Mouse (Mus musculus): ENCODE measurements around the gene Rpl36al. TPM values are rescaled to one million over a fixed set of nuclear protein-coding genes. Genes with fewer than 3 reads are reported as not detected.
A peak's percentile ranks its signal among the peaks of the same experiment; 100 is the strongest.

Gene Rpl36al
- polyA plus RNA-seq (2015; fragmentation: Nextera tagmentation; extraction: Ambion mirVana), result 402 and 469 TPM in 2 replicates

GRCm38 (mm10) chr12:69183583-69184308, at the start of gene Rpl36al, which contains the start of gene Mgat2:
Gene Rpl36al (minus strand): TSS chr12:69184083.
Gene Mgat2 (plus strand): TSS chr12:69184157.
- peak within 1 kb of the TSS; percentile 84 for H3K27ac ChIP-seq
- WGBS, result under 1% methylated on average over 82 of the region's 84 CpGs
- peak within 1 kb of the TSS; percentile 98 for H3K4me2 ChIP-seq
- ATAC-seq, result peak; percentile 100
- H3K4me1 ChIP-seq, result peaks cover 32% of the 10 kb centered on the region
- H3K27me3 ChIP-seq, result no peaks in the 10 kb centered on the region
- peak within 1 kb of the TSS; percentile 84 for H3K9ac ChIP-seq
- peak within 1 kb of the TSS; percentile 89 for H3K4me3 ChIP-seq
- peaks cover 25% of the 10 kb centered on the region for H3K36me3 ChIP-seq (ENCODE audit: poor library complexity, severe bottlenecking)
- H3K9me3 ChIP-seq (replicated peaks), result no peaks in the 10 kb centered on the region

GRCm38 (mm10) chr12:69229251-69229650, 45.4 kb upstream of the Rpl36al start:
- ATAC-seq, result no peak
- H3K9ac ChIP-seq, result no peak overlapping the region
- H3K4me1 ChIP-seq, result peaks cover 7% of the 10 kb centered on the region
- no peak overlapping the region for H3K4me3 ChIP-seq
- no peaks in the 10 kb centered on the region for H3K9me3 ChIP-seq (replicated peaks)
- H3K36me3 ChIP-seq (ENCODE audit: poor library complexity, severe bottlenecking), result peaks cover 5% of the 10 kb centered on the region; the same call in 1 of the 2 replicates
- no peaks in the 10 kb centered on the region for H3K27me3 ChIP-seq
- no peak overlapping the region for H3K27ac ChIP-seq
- WGBS, result 70% methylated on average over 2 of the region's 2 CpGs
- H3K4me2 ChIP-seq, result no peak overlapping the region

GRCm38 (mm10) chr12:69227776-69228466, 44.0 kb upstream of the Rpl36al start, which contains the start of gene Pole2:
Gene Pole2 (minus strand): TSS chr12:69228195.
- H3K9ac ChIP-seq, result peak within 1 kb of the TSS; percentile 68
- under 1% methylated on average over 37 of the region's 37 CpGs for WGBS
- H3K27ac ChIP-seq, result no peak within 1 kb of the TSS; the same call in none of the 2 replicates
- peak within 1 kb of the TSS; percentile 63 for H3K4me2 ChIP-seq
- H3K4me1 ChIP-seq, result peaks cover 7% of the 10 kb centered on the region
- H3K9me3 ChIP-seq (replicated peaks), result no peaks in the 10 kb centered on the region
- H3K27me3 ChIP-seq, result no peaks in the 10 kb centered on the region
- peaks cover 10% of the 10 kb centered on the region for H3K36me3 ChIP-seq (ENCODE audit: poor library complexity, severe bottlenecking)
- peak within 1 kb of the TSS; percentile 67 for H3K4me3 ChIP-seq
- peak; percentile 96 for ATAC-seq

- Histone ChIP-seq H3K27ac (no peak overlapping the region), H3K4me1 (no peaks in the 10 kb centered on the region), H3K36me3 (ENCODE audit: poor library complexity, severe bottlenecking) (peaks cover 43% of the 10 kb centered on the region), H3K4me2 (no peak overlapping the region), H3K9ac (no peak overlapping the region), H3K9me3 (replicated peaks) (no peaks in the 10 kb centered on the region), H3K4me3 (no peak overlapping the region), H3K27me3 (no peaks in the 10 kb centered on the region)
- WGBS, result 93% methylated on average over 19 of the region's 19 CpGs
- no peak for ATAC-seq
These were observed 36.9 kb upstream of the Rpl36al start for GRCm38 (mm10) chr12:69220613-69221277.

DNA sequence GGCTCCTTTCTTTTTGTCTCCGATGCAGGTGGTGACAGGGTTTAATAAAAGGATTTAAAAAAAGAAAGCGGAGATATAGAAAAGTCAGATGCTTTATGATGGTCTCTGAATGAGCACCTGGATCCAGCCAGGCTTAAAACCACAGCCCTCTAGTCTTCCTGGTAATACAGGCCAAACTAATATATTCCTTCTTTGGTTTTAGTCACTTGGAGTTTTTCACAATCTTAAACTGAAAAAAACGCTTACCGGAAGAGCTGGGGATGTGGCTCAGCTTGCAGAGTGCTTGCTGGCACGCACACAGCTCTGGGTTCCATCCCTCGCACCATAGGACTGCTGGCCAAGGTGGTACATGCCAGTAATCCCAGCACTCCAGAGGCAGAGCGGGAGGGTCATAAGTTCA, 32.7 kb upstream of the Rpl36al start:
- Histone ChIP-seq H3K27me3 (no peaks in the 10 kb centered on the region), H3K4me2 (no peak overlapping the region), H3K4me3 (no peak overlapping the region), H3K27ac (no peak overlapping the region), H3K9me3 (replicated peaks) (no peaks in the 10 kb centered on the region), H3K4me1 (no peaks in the 10 kb centered on the region), H3K36me3 (ENCODE audit: poor library complexity, severe bottlenecking) (peaks cover 62% of the 10 kb centered on the region), H3K9ac (no peak overlapping the region)
- 94% methylated on average over 7 of the region's 7 CpGs for WGBS
- ATAC-seq, result no peak

DNA sequence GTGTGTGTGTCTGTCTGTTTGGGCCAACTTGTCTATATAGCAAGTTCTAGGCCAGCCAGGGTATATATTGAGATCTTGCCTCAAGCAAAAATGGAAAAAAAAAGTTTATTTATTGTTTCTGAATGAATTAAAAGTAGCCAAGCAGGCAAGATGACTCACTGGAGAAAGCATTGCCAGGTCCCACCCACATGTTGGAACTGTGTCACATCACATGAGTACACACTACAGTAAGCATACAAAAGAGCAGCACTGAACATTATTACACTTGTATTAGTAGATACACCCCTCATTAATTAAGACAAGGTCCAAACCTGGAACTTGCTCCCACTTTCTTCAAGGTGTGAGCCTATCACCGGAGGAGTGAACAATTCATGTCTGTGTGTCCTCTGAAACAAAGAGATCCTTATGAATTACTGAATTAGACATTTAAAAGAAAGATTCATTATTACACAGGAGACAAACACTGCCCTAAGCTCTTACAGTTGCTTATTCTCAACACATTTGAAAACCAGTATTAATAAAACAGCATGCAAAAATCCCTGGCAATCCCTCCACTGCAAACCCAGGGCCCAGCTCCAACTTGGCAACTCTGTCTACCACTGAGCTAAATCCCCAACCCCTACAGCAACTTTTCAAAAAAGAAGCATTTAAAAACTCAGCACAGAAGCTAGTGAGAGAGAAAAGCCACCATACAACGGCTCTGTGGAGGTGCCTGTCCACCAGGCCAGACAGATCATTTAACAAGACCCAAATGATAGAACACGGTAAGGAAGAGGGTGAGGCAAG, 31.3 kb upstream of the Rpl36al start:
- 85% methylated on average over 3 of the region's 3 CpGs for WGBS
- H3K4me1 ChIP-seq, result no peaks in the 10 kb centered on the region
- H3K4me2 ChIP-seq, result no peak overlapping the region
- peaks cover 58% of the 10 kb centered on the region for H3K36me3 ChIP-seq (ENCODE audit: poor library complexity, severe bottlenecking)
- no peak overlapping the region for H3K27ac ChIP-seq
- no peak overlapping the region for H3K4me3 ChIP-seq
- H3K9ac ChIP-seq, result no peak overlapping the region
- ATAC-seq, result peak; percentile 51; the same call in 1 of the 2 replicates
- no peaks in the 10 kb centered on the region for H3K9me3 ChIP-seq (replicated peaks)
- no peaks in the 10 kb centered on the region for H3K27me3 ChIP-seq

GRCm38 (mm10) chr12:69214393-69214792, 30.5 kb upstream of the Rpl36al start:
- Histone ChIP-seq H3K4me3 (no peak overlapping the region), H3K9ac (no peak overlapping the region), H3K4me2 (no peak overlapping the region), H3K36me3 (ENCODE audit: poor library complexity, severe bottlenecking) (peaks cover 59% of the 10 kb centered on the region), H3K27ac (no peak overlapping the region), H3K4me1 (no peaks in the 10 kb centered on the region), H3K27me3 (no peaks in the 10 kb centered on the region), H3K9me3 (replicated peaks) (no peaks in the 10 kb centered on the region)
- WGBS, result 96% methylated on average over 7 of the region's 7 CpGs
- no peak for ATAC-seq

GRCm38 (mm10) chr12:69213186-69213777, 29.4 kb upstream of the Rpl36al start:
- Histone ChIP-seq H3K27me3 (no peaks in the 10 kb centered on the region), H3K27ac (no peak overlapping the region), H3K9me3 (replicated peaks) (no peaks in the 10 kb centered on the region), H3K36me3 (ENCODE audit: poor library complexity, severe bottlenecking) (peaks cover 56% of the 10 kb centered on the region), H3K4me3 (no peak overlapping the region), H3K4me2 (no peak overlapping the region), H3K9ac (no peak overlapping the region), H3K4me1 (no peaks in the 10 kb centered on the region)
- 95% methylated on average over 13 of the region's 13 CpGs for WGBS
- no peak for ATAC-seq

DNA sequence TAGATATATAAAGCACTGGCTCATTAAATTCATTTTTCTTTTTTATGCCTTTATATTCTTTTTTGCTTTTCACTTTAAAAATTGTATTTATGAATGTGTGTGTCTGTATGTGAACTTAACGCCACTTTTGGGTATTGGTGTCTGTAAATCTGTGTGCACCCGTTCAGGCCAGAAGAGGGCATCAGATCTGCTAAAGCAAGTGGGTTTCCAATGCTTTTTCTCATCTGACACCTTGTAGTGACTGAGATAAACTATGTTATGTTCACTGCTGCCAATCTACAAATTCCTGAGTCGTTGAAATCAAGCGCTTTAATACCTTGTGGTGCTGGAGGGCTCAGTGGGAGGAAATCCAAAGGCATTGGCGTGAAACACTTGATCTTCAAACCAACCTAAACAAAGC, 27.2 kb upstream of the Rpl36al start:
- H3K4me1 ChIP-seq, result no peaks in the 10 kb centered on the region
- no peak overlapping the region for H3K4me2 ChIP-seq
- no peaks in the 10 kb centered on the region for H3K27me3 ChIP-seq
- no peak for ATAC-seq
- no peak overlapping the region for H3K27ac ChIP-seq
- 84% methylated on average over 5 of the region's 5 CpGs for WGBS
- H3K9me3 ChIP-seq (replicated peaks), result no peaks in the 10 kb centered on the region
- H3K4me3 ChIP-seq, result no peak overlapping the region
- no peak overlapping the region for H3K9ac ChIP-seq
- peaks cover 50% of the 10 kb centered on the region for H3K36me3 ChIP-seq (ENCODE audit: poor library complexity, severe bottlenecking)

DNA sequence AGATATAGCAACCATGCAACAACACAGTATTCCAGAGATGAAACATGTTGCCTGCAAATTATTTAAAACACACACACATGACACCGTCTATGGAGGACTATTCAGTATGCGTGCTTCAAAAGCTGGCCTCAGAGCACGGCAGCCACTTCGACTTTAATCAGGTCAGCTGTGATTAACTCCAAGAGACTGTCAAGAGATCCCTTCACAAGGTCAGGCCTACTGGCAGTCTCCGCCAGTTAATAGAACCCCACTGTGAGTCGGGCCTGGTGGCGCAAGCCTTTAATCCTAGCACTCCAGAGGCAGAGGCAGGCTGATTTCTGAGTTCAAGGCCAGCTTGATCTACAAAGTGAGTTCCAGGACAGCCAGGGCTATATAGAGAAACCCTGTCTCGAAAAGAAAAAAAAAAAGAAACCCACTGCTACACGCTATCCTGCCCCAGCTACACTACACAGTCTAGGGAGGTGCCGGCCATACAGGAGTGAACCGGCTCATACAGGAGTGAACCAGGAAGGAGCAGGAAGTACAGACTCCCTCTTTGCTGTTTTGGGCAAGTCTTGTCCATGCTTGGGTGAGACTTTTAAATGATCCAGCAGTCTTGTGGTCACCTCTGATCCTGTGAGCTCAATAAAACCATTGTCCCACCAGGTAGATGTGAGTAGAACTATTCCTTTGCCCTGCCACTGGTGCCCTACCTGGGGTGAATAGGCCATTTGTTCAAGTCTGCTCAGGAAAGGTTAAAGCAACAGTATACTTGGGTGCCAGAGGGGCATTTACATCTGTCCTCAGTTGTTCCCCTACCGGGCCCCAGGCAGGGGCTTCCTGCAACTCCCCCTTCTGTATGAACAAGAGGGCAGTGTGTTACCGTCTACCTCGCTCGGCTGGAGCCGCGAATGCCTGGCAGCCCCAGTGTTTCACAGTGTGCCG, 26.4 kb upstream of the Rpl36al start:
- Histone ChIP-seq H3K4me2 (no peak overlapping the region), H3K27ac (no peak overlapping the region), H3K4me3 (no peak overlapping the region), H3K27me3 (no peaks in the 10 kb centered on the region), H3K9me3 (replicated peaks) (no peaks in the 10 kb centered on the region), H3K4me1 (no peaks in the 10 kb centered on the region), H3K9ac (no peak overlapping the region), H3K36me3 (ENCODE audit: poor library complexity, severe bottlenecking) (peaks cover 46% of the 10 kb centered on the region)
- 88% methylated on average over 18 of the region's 18 CpGs for WGBS
- ATAC-seq, result no peak

All from forebrain, embryonic 13.5 days (tissue).